Mouse (Mus musculus) adrenal gland, postnatal 14 days (tissue): ENCODE measurements around the gene Pigg. TPM values are rescaled to one million over a fixed set of nuclear protein-coding genes. Genes with fewer than 3 reads are reported as not detected.
A peak's percentile ranks its signal among the peaks of the same experiment; 100 is the strongest.

Experiments used
- DNase-seq: peaks from one replicate; pipeline ENCODE4 v3.0.0; 2021; ENCODE audit warnings: mixed read lengths
- total RNA-seq: library from RNA; stranded (reverse); gene quantifications from 2 replicates; pipeline ENCODE4 v1.2.3, GENCODE M21; 2021

Pigg gene
- total RNA-seq, 1 experiment from 2014 or later: 9.7 TPM

- no peak for DNase-seq
Measured at GRCm38 (mm10) chr5:108354056-108354455, 41.6 kb downstream of the Pigg start.

GRCm38 (mm10) chr5:108357862-108358261 is 45.5 kb downstream of the Pigg start:
- DNase-seq: no peak

- no peak for DNase-seq
Measured at GRCm38 (mm10) chr5:108359491-108359890, 47.1 kb downstream of the Pigg start.

- no peak for DNase-seq
Measured at GRCm38 (mm10) chr5:108360211-108360610, 47.8 kb downstream of the Pigg start.

GRCm38 (mm10) chr5:108362330-108362729 is 49.9 kb downstream of the Pigg start:
- no peak for DNase-seq

- peak; percentile 9 for DNase-seq
Measured at GRCm38 (mm10) chr5:108366328-108366983, 54.0 kb downstream of the Pigg start.

GRCm38 (mm10) chr5:108366984-108367841 is 54.8 kb downstream of the Pigg start:
- DNase-seq: peak; percentile 63

- peak; percentile 16 for DNase-seq
Measured at GRCm38 (mm10) chr5:108367871-108368332, 55.5 kb downstream of the Pigg start, which contains the start of gene Gm42517. Gene Gm42517, minus strand, starts transcription at chr5:108367922.

- no peak for DNase-seq
Measured at GRCm38 (mm10) chr5:108368446-108368845, 56.0 kb downstream of the Pigg start.

- DNase-seq: peak; percentile 62
Measured at GRCm38 (mm10) chr5:108368851-108369621, 56.6 kb downstream of the Pigg start.

GRCm38 (mm10) chr5:108369964-108370363 is 57.6 kb downstream of the Pigg start:
- no peak for DNase-seq

GRCm38 (mm10) chr5:108374079-108374478 is 61.7 kb downstream of the Pigg start:
- no peak for DNase-seq

- no peak for DNase-seq
Measured at GRCm38 (mm10) chr5:108376059-108376458, 63.6 kb downstream of the Pigg start.

- no peak for DNase-seq
Measured at GRCm38 (mm10) chr5:108378346-108378745, 65.9 kb downstream of the Pigg start.

- DNase-seq: no peak
Measured at GRCm38 (mm10) chr5:108385632-108386031, 73.2 kb downstream of the Pigg start.

- no peak for DNase-seq
Measured at GRCm38 (mm10) chr5:108386449-108386848, 74.0 kb downstream of the Pigg start.

GRCm38 (mm10) chr5:108388201-108388600 is 75.8 kb downstream of the Pigg start, which contains the start of gene Pde6b:
Gene Pde6b, plus strand, starts transcription at chr5:108388391.
- DNase-seq: no peak

GRCm38 (mm10) chr5:108389744-108390143 is 77.3 kb downstream of the Pigg start:
- no peak for DNase-seq
